Mouse (Mus musculus) thymus, postnatal 25 days (tissue): ENCODE measurements around the gene Fzd2.
"Not testable (repeated sequence)": the region's sequence is repeated elsewhere in the genome, so short reads cannot be mapped to it uniquely, and the experiment has no call there.

ENCODE experiments used
- DNase-seq: peaks from one replicate; pipeline ENCODE4 v3.0.0; 2022

Gene Fzd2

DNA sequence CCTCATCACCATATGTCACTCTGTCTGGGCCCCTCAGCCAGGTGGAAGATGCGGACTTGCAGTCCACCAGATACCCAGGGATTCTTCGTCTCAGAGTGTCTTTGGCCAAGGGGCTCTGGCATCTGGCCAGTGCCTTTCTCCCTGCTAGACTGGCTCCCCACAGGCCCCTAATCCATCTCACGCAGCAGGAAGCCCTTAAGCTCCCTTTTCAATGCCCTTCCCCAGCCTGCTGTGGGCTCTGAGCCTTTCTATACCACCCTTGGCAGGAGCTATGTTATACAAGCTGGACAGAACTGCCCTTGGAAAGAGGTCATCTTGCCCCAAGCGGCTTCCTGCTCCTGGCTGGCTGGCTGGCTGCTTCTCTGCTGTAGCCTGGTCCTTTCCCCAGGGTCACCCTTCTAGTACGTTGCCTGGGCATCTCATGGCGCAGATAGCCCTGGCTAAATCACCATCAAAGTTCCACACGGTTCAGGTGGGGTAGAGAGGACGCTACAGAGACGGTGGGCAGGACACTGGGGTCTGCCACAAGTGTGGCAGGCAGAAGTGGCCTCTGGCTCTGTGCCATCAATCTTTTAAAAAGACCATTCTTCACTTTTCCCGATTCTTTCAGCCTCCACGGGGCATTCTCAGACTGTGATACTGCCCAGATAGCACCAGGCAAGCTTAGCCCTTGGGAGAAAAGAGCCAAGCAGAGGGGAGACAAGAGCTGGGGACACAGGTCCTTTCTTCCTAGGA lies 22.7 kb upstream of the Fzd2 start:
- no peak for DNase-seq

DNA sequence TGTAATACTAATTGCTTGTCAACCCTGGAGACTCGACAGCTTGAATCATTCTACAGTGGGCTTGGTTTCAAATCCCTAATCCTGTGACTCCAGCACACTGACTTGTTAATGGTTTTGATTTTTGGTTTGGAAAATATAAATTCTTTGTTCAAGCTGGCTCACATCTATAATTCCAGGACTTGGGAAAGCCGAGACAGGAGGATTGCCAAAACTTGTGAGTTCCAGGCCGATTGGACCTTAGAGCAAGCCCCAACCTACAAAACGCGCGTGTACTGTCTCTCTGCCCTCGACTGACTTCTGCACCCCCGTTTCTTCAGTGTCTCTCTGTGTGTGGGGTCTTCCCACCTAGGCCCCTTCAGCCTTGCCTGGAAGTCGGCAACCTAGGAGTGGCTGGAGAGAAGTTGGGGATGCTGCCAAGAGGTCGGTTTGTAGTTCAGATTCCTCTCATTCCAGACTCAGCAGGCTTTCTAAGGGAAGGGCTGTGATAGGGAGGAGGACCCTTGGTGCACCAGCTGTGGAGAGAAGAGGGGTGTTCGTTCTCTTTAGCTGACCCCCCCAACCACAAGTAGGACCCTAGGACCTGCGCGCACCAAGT lies 22.1 kb upstream of the Fzd2 start:
- no peak for DNase-seq

DNA sequence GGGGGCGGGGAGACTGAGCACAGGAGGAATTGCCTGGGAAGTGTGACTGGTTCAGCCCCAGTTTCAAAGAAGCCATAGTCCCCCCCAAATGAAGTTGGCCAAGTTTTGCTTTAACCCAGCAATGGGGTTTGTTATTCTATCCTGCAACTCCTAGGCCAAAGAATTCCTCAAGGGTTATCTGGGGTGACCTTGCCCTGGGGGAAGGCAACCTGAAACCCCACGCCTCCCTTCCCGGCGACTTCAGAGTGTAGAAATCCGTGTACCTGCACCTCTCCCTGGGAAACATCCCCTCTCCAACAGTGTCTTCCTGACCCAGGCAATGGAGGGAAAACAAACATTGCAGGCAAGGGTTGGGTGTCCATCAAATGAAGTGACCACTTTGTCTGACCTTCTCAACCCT lies 21.5 kb upstream of the Fzd2 start:
- no peak for DNase-seq

DNA sequence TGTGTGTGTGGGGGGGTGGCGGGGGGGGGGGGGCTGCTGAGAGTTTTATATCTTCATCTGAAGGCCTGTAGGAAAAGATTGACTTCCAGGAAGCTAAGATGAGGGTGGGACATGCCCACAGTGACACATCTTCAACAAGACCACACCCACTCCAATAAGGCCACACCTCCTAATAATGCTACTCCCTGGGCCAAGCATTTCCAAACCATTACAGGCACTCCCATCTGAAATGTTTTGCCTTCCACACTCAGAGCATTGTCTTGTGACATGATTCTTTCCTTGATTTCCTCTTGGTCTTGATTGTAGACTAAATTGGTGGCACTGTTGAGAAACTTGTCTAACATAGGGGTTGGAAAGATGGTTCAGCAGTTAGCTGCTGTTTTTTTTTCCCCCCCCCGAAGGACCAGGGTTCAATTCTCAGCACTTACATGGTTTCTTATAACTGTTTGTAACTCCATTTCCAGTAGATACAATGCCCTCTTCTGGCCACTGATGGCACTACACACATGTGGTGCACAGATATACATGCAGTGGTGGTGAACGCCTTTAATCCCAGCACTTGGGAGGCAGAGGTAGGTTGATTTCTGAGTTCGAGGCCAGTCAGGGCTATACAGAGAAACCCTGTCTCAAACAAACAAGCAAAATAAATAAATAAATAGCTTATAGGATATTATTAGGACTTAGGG lies 17.6 kb upstream of the Fzd2 start:
- DNase-seq = no peak

DNA sequence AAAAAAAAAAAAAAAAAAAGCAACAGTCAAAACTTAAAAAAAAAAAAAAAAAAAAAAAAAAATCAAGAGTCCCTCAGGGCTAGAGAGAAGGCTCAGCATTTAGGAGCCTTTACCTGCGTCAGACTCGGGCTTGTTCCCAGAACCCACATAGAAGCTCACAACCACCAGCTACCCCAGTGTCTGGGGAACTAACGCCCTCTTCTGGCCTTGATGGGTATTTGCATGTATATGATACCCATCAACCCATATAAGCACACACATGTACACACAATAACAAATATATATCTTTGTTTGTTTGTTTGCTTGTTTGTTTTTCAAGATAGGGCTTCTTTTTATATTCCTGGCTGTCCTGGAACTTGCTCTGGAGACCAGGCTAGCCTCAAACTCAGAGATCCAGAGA lies 16.6 kb upstream of the Fzd2 start:
- no peak for DNase-seq

DNA sequence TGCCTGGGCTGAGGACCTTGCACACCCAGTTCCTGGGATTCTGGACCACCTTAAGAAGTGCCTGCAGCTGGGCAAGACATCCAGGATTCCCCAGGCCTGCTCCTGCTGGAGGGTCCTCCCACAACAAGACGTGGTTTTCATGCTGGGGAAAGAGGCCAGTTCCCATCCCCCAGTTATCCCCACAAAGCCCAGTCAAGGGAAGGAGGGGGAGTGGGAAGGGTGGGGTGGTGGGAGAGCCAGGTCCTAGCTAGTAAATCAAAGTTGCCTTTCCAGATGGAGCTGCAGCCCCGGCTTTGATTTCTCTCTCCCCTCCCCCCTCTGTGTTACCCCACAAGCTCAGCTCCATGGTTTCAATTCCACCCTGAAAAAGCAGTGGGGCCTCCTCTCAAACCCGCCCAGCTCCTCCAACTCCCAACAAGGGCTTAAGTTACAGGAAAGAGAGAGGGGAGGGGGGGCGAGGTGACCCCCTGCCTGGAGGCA lies 8.8 kb upstream of the Fzd2 start:
- DNase-seq = no peak

DNA sequence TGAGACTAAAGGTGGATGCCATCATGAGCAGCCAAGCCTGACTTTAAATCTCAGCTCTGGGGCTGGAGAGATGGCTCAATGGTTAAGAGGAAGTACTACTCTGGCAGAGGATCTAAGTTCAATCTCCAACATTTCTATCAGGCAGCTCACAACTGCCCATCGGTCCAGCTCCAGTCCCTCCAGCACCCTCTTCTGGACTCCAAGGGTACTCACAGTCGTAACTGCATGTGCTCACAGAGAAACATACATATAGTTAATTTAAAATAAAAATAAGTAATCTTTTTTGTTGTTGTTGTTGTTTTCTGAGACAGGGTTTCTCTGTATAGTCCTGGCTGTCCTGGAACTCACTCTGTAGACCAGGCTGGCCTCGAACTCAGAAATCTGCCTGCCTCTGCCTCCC lies 4.3 kb upstream of the Fzd2 start:
- no peak for DNase-seq

DNA sequence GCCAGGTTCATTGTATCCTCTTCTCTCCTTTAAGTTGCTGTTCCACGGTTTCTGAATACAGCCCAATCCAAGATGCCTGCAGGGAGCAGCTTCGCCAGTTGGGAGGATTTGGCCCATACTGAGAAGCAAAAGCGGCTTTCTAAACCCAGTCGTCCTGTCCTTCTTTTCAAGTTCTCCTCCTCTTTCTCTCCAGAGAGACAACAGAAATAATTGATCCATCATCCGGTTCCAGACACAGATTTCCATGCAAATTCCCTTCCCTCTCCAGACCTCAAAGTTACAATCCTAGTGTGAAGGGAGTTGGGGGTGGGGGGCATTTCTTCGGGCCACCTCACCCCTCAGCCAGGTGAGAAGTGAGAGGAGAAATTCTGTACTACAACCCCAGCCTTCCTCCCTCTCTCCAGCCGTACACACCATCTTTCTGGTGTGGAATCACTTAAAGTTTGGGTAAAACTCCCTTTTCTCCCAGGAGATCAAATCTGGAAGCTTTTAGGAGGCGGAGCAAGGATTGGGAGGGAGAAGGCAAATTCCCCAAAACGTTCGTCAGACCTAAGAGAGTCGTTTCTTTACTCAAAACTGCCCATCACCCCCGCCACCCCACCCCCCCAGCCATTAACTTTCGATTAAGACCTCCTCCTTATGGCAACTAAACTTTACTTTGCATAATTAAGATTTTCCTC lies 1.2 kb upstream of the Fzd2 start:
- DNase-seq = no peak

DNA sequence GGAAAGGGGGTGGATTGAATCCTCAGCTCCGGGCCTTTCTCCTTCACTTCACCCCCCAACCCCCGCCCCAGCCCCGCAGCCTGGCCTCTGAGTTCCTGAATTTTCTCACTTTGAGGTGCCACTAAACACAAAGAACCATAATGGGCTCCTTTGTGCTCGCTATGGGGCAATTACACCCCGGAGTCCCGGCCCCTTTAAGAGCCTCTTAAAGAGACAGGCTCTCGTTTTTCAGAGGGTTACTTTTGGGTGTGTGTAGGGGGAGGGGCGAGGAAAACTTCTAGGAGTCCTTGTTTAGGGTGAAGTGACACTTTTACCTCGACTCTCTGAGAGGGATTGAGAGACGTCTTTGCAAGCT lies 723 bp upstream of the Fzd2 start:
- DNase-seq = no peak

DNA sequence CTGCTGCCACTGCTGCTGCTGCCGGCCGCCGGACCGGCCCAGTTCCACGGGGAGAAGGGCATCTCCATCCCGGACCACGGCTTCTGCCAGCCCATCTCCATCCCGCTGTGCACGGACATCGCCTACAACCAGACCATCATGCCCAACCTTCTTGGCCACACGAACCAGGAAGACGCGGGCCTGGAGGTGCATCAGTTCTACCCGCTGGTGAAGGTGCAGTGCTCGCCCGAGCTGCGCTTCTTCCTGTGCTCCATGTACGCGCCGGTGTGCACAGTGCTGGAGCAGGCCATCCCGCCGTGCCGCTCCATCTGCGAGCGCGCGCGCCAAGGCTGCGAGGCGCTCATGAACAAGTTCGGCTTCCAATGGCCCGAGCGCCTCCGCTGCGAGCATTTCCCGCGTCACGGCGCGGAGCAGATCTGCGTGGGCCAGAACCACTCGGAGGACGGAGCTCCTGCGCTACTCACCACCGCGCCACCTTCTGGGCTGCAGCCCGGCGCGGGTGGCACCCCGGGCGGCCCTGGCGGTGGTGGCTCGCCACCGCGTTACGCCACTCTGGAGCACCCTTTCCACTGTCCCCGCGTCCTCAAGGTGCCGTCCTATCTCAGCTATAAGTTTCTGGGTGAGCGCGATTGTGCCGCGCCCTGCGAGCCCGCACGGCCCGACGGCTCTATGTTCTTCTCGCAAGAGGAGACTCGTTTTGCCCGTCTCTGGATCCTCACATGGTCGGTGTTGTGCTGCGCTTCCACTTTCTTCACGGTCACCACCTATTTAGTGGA lies 769 bp downstream of the Fzd2 start:
- no peak for DNase-seq

DNA sequence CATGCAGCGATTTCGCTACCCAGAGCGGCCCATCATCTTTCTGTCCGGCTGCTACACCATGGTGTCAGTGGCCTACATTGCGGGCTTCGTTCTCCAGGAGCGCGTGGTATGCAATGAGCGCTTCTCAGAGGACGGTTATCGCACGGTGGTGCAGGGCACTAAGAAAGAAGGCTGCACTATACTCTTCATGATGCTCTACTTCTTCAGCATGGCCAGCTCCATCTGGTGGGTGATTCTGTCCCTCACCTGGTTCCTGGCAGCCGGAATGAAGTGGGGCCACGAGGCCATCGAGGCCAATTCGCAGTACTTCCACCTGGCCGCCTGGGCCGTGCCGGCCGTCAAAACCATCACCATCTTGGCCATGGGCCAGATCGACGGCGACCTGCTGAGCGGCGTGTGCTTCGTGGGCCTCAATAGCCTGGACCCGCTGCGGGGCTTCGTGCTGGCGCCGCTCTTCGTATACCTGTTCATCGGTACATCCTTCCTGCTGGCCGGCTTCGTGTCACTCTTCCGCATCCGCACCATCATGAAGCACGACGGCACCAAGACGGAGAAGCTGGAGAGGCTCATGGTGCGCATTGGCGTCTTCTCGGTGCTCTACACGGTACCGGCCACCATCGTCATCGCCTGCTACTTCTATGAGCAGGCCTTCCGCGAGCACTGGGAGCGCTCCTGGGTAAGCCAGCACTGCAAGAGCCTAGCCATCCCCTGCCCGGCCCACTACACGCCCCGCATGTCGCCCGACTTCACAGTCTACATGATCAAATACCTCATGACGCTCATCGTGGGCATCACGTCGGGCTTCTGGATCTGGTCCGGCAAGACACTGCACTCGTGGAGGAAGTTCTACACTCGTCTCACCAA lies 1.6 kb downstream of the Fzd2 start:
- DNase-seq = no peak

DNA sequence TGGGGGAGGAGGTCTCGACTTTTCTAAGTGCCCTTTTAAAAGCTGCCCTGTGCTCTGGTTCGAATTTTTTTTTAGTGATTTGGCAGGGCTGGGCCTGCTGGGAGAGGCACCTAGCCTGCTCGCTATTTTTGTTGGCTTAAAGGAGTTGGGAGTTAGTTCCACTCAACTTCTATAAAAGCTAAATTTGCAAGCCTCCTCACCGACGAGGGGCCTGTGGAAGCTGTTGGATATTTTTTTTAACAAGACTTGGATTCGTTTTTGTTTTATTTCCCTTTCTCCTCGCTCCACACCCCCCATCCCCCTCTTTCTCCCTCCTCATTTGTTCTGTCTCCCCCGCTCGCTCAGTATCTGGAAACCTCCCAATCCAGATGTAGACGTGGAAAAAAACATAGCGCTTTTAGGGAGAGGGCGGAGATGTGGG lies 2.6 kb downstream of the Fzd2 start:
- no peak for DNase-seq

DNA sequence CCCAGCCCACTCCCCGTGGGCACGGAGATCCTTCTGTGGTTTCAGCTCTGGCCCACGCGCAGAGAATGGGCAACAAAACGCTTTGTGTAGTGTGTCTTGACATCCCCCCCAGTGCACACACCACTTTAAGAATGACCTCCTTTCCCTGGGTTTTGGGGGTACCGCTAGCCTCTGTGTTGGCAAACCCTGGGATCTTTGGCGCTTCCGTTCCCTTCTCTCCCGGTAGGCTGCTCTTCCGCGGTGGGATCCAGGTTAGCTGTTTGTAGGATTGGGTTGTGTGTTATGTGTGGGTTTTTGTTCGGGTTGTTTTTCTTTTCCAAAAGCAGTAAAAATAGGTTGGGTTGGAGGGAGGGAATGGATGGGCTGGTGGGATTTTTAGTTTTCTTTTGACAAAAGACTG lies 3.0 kb downstream of the Fzd2 start:
- DNase-seq = not testable (repeated sequence)

DNA sequence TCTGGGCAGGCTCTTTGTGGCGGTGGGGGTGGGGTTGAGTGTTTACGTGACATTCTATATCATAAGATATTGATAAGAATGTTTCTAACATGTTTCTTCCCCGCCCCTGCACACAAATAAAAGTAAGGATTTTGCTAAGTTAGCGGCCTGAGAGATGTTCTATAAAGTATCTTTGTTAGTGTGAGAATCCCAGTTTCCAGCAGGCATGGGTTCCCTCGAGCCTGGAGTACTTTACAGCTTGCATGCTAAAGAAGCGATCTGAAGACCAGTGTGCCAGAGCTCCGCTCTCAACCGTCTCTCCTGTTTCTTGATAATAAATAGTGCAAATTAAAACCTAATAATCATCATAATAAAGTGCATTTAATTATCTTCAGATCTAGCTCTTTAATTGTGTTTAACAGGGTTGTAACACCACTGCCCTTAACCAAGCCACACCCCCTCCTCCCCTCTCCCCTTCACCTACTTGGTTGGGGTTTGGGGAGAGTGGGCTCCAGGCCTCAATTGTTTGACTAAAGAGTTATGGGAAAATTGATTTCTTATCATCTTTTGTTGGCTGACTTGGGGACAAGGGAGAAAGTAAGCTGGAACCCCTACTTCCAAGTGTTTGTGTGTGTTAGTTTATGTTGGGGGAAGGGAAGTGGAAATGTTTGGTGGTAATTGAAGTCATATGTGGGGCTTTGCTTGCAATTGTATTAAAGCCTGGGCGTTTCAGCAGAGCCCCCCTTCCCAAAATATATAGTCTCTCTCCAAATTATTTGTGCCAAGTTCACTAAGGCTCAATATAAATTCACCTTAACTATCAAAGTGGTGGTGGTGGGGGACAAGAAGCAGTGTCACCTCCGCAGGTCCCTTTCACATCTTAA lies 3.7 kb downstream of the Fzd2 start:
- no peak for DNase-seq

DNA sequence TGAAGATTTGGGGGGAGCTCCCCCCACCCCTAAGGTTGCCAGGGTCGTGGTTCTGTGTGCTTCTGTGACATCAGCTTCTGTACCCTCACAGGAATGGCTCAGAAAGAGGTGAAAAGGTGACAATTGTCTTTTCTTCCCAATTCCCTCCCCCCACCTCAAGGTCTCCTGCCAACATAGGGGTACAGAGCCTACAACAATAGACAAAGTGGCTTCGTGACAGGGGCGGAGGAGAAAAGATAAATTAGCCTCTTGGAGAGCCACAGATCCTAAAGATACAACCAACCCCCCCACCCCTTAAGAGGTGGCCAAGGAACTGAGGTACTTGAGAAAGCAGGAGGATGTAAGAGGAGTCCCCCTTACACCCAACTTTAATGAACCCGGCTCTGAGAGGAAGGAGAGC lies 4.5 kb downstream of the Fzd2 start:
- no peak for DNase-seq

DNA sequence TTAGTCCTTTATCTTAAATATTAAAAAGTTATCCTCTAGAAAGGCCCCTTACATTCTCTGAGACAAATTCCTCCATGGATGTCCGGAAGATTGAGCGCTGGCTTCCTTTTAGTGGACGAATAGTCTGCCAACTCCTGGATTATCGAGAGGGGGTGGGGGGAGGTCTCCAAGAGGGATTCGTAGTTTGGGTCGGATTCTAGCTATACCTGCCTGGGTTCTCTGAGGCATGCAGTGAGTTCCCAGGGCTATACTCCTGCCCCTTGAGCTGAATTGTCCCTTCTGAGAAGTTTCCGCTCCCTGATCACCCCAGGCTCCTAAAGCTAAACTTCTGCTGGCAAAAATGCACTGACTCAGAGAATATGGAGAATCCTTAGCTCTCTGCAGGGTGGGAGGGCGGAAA lies 5.3 kb downstream of the Fzd2 start:
- no peak for DNase-seq

DNA sequence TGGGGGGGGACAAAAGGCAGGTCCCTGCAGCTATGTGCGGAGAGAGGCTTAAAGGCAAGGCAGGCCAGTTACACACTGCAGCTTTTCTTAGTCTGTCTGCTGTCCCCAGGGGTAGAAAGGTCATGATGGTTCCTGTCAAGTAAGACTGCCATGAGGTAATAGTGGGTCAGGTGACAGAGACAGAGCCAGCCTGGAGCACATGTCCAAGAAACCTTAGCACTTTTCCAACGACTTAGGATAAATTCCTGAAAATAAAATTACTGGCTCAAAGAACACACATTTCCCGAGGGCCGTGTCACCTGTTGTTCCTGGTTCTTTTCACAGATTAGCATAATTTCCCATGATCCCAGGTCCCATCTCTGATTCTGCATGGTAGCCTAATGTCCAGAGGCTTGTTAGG lies 6.1 kb downstream of the Fzd2 start:
- no peak for DNase-seq

DNA sequence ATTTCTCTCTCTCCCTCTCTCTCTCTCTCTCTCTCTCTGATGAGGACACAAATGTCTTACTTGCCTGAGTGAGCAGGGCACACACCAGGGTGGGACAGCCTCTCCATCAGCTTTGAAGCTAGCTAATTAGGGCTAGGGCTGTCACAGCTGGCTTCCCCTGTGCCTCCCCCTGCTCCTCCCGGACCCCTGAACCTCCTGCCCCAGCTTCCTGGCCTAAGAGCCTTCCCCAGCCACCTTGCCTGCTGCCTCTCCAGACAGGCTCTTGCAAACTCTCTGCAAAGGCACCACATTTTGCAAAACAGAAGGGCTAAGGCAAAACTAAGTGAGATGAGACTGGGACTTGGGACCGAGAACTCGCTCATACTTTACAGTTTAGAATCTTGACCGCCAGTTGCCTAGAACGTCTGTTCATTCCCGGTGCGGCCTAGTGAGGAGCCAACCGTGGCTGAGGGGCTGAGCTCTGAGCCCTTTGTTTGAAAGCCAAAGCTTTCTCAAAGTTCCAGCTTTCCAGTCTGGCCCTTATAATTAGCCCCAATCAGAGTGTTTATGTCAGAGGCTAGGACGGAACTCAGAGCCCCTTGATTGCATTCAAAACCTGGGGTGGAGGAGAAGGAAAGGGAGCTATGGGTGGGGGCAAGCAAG lies 6.6 kb downstream of the Fzd2 start:
- DNase-seq = no peak

DNA sequence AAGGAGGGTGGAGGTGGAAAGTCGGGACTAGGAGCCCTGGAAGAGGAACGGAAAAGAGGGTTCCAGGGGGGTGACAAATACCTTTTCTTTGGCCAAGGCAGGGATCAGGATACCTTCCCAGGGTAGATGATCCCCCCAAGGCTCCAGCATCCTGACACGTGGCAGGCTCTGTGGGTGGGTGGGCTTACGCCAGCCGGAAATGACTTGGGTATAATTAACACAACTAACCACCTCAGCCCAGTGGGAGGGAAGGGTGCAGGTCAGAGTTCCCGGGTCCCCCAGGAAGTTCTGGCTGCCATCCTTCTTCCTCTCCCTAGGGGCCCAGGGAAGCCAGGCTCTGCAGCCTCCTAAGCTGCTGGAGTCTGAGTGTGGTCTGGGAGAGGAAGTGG lies 7.1 kb downstream of the Fzd2 start:
- no peak for DNase-seq

DNA sequence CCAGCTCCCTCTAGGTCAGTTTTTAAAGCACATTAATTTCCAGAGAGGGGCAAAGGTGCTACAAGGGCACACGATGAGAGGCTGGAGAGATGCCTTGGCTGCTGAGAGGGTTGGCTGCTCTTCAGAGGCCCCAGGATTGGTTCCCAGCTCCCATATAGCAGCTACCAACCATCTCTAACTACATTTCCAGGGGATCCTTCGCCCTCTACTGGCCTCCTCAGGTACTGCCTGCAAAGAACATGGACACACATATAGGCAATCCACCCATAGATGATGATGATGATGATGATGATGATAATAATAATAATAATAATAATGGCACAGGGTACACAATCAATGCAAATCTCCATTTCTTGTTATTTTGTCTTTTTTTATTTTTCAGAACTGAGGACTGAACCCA lies 15.3 kb downstream of the Fzd2 start:
- no peak for DNase-seq
